Mouse (Mus musculus) E14TG2a.4 (cell line): ENCODE measurements at regions not wholly inside any gene's neighbourhood (a gene's known extent, or its start where the extent isn't known, plus 50 kb on each side); places are given as distances from the start of the nearest gene placed in this dataset.

ENCODE experiments used
- CTCF ChIP-seq: conservative IDR thresholded peaks from 2 replicates; pipeline ENCODE4 v1.5.1; 2014; ENCODE audit warnings: low read length
- NANOG ChIP-seq: IDR thresholded peaks from 2 replicates; pipeline ENCODE4 v1.6.1; 2014; ENCODE audit warnings: borderline replicate concordance, low read length, mixed read lengths
- POU5F1 ChIP-seq: IDR thresholded peaks from 2 replicates; pipeline ENCODE4 v1.6.1; 2014; ENCODE audit warnings: low read length, borderline replicate concordance

DNA sequence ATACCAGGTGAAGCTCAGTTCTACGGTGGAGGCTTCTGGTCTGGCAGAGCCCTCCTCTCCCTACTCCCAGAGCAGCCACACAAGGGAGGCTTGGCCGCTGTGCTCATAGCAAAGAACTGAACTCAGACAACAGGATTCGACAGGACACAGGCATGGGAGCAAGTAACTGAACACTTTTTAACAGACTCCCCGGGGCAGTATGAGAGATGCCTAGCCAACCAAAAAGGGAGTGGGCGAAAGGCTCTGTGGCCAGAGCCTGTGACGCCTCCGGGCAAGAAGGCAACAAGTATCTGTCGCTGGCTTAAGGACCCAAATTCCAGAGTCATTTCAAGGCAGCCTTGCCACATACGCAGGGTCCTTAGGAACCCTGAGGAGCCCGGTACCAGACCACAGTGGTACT lies 188.8 kb upstream of the Klf14 start:
- TF ChIP-seq CTCF: no peak
- TF ChIP-seq POU5F1: no peak
- TF ChIP-seq NANOG: no peak
